Mouse (Mus musculus): ENCODE results near the gene Lrrc38. TPM values are rescaled to one million over a fixed set of nuclear protein-coding genes. Genes with fewer than 3 reads are reported as not detected.
A peak's percentile ranks its signal among the peaks of the same experiment; 100 is the strongest.
"Not testable (repeated sequence)": the region's sequence is repeated elsewhere in the genome, so short reads cannot be mapped to it uniquely, and the experiment has no call there.

The Lrrc38 gene
- total RNA-seq, 1 experiment from 2014 or later = not detected

DNA sequence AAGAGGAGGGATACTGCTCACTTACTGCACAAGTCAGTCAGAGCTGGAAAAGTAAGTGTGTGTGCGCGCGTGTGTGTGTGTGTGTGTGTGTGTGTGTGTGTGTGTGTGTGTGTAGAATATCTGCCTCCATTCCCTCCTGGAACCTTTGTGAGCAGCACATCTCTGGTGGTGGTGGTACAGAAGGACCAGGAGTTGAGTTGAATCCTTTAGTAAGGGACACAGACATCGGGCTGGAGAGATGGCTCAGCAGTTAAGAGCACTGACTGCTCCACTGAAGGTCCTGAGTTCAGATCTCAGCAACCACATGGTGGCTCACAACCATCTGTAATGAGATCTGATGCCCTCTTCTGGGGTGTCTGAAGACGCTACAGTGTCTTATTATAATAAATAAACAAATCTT, 4.1 kb upstream of the Lrrc38 start:
- not testable (repeated sequence) for ATAC-seq (replicated peaks; ENCODE audit: insufficient number of reproducible peaks, low FRiP score, low TSS enrichment, poor library complexity, severe bottlenecking)

- ATAC-seq (replicated peaks; ENCODE audit: insufficient number of reproducible peaks, low FRiP score, low TSS enrichment, poor library complexity, severe bottlenecking) = no peak
Observed at GRCm38 (mm10) chr4:143348678-143349077, 879 bp upstream of the Lrrc38 start.

DNA sequence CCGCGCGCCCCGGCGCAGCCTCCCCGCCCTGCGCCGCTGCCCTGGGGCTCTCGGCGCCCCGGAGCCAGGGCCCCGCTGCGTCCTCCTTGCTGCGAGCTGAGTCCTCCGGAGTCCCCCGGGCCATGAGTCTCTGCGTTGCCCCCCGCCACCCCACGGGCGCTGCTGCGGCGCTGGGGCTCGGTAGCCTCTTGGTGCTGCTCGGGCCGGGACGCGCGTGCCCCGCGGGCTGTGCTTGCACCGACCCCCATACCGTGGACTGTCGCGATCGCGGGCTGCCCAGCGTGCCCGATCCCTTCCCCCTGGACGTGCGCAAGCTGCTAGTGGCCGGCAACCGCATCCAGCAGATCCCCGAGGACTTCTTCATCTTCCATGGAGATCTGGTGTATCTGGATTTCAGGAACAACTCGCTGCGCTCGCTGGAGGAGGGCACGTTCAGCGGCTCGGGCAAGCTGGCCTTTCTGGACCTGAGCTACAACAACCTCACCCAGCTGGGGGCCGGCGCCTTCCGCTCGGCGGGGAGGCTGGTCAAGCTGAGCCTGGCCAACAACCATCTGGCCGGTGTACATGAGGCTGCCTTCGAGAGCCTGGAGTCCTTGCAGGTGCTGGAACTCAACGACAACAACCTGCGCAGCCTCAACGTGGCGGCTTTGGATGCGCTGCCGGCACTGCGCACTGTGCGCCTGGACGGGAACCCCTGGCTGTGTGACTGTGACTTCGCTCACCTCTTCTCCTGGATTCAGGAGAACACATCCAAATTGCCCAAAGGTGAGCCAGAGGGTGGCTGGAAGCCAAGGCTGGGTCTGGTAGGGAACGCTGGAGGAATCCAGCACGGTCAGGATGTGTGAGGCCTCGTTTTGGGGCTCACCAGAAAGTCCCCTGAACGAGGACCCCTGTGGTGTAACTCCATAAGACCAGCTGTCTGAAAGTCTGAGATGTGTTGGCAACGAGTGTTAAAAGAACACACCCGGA, 774 bp downstream of the Lrrc38 start:
- no peak for ATAC-seq (replicated peaks; ENCODE audit: insufficient number of reproducible peaks, low FRiP score, low TSS enrichment, poor library complexity, severe bottlenecking)

- no peak for ATAC-seq (replicated peaks; ENCODE audit: insufficient number of reproducible peaks, low FRiP score, low TSS enrichment, poor library complexity, severe bottlenecking)
Observed at GRCm38 (mm10) chr4:143352301-143352700, 2.7 kb downstream of the Lrrc38 start.

- ATAC-seq (replicated peaks; ENCODE audit: insufficient number of reproducible peaks, low FRiP score, low TSS enrichment, poor library complexity, severe bottlenecking) = no peak
Observed at GRCm38 (mm10) chr4:143361520-143361919, 12.0 kb downstream of the Lrrc38 start.

DNA sequence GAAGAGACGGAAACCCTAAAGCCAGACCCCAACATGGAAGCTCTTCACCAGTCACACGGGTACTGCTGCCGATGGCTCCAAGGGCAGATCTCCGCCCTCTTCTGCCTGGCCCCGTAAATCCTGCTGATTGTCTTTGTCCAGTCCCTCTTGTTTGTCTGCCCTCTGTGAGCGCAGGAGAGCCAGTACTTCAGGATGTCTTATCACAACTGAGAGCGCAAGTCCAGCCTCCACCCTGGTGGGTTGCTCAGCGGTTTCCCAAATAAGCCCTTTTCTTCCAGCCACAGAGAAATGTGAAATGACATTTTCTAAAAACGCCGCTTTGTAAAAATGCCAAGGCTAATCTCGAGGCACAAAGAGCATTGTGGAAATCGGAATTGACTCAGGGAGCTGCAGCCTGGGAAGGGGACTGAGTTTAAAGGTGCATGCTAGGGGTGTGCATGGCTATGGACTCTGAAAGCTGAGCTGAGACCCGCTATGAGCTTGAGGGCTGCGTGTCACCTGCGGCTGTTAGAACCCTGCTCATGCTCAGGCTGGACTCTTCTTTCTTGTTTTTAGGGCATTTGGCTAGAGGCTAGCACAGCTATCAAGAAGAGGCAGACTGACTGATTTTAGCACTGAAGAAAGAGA, 17.0 kb downstream of the Lrrc38 start:
- no peak for ATAC-seq (replicated peaks; ENCODE audit: insufficient number of reproducible peaks, low FRiP score, low TSS enrichment, poor library complexity, severe bottlenecking)

GRCm38 (mm10) chr4:143379480-143379879, 29.9 kb downstream of the Lrrc38 start:
- no peak for ATAC-seq (replicated peaks; ENCODE audit: insufficient number of reproducible peaks, low FRiP score, low TSS enrichment, poor library complexity, severe bottlenecking)

DNA sequence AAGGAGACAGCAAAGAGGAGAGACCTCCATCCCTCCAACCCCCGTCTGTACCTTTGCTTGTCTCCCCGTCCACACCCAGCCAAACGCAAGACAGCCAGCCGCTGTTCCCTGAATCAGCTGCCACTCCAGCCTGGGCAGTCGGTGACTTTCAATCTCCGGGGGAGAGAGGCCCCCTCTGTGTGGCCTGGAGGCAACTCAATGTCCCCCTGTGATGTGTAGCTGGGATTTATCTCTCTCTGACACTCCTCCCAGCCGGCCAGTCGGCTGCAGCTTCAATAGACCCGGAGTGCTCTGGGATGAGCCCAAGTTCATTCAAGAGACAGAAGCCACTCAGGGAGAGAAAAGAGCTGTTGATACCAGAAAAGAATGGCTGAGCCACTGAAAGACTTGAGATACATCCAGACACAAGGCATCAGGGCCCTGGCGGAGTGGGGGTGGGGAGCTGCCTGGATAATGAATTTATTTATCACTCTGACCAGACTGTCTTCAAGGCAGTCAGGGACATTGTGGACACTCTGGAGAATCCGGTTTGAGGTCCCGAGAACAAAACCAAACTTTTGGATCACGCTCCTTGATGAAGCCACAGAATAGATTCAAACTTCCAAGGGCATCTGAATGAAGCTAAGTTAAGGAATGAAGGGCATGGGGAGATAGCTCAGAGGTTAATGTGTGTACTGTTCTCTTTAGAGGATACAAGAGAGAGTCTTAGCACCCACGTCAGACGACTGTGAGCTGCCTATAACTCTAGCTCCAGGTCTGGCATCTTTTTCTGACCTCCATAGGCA, 30.6 kb downstream of the Lrrc38 start:
- no peak for ATAC-seq (replicated peaks; ENCODE audit: insufficient number of reproducible peaks, low FRiP score, low TSS enrichment, poor library complexity, severe bottlenecking)

DNA sequence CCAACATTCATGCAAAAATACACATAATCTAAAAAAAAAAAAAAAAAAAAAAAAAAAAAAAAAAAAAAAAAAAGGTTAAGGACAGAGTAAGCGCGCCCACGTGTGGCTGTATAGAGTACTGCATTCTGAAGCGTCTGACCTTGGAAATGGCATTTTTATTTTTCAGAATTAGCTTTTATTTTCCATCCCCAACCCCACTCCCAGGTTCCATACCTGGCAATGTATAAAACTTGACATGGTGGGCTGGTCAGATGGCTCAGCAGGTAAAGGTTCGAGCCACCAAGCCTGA, 31.1 kb downstream of the Lrrc38 start:
- ATAC-seq (replicated peaks; ENCODE audit: insufficient number of reproducible peaks, low FRiP score, low TSS enrichment, poor library complexity, severe bottlenecking) = no peak

DNA sequence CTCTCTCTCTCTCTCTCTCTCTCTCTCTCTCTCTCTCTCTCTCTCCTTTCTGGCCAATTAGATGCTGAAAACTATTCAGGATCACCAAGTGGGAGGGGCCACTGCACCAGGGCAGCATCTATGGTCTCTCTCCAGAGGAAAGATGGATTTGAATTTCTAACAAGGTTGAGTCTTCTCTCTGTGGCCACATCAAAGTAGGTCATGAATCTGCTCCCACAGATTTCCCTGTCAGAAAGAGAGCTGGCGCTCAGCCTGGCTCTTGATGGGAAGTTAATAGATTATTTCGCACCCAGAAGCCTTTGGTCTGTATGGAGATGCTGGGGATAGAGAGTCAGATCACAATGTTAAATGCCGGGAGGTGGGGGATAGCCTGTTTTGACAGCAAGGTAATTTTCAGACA, 32.6 kb downstream of the Lrrc38 start:
- ATAC-seq (replicated peaks; ENCODE audit: insufficient number of reproducible peaks, low FRiP score, low TSS enrichment, poor library complexity, severe bottlenecking) = no peak

- ATAC-seq (replicated peaks; ENCODE audit: insufficient number of reproducible peaks, low FRiP score, low TSS enrichment, poor library complexity, severe bottlenecking) = no peak
Observed at GRCm38 (mm10) chr4:143383646-143384045, 34.1 kb downstream of the Lrrc38 start.

DNA sequence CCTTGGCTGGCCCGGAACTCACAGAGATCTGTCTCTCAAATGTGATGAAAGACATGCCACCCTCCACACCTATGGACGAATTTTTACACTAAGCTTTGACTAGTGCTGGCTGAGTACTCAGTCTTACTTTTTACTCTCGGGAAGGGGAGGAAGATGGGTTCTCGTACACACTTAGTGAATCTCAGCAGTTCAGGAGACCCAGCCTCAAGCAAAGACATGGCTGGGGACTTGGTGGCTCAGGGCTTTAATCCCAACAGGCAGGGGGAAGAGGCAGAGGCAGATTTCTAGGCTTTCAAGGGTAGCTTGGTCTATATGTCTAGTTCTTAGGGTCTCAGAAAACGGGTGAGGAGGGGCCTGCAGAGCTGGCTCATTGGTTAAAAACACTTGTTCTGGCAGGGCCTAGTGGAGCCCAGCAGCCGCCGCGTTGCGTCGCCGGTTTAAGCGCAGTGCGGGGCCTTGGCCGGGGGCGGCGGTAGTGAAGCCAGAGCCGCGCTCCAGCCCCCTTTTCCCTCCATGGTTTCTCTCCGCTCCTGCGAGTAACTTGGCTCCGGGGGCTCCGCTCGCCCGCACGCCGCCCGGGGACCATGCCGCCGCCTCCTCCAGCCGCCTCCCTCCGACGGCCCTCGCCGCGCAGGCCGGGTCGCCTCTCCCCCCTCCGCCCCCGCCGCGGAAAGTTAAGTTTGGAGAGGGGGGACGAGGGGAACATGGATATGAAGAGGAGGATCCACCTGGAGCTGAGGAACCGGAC, 39.6 kb downstream of the Lrrc38 start:
- ATAC-seq (replicated peaks; ENCODE audit: insufficient number of reproducible peaks, low FRiP score, low TSS enrichment, poor library complexity, severe bottlenecking) = no peak

DNA sequence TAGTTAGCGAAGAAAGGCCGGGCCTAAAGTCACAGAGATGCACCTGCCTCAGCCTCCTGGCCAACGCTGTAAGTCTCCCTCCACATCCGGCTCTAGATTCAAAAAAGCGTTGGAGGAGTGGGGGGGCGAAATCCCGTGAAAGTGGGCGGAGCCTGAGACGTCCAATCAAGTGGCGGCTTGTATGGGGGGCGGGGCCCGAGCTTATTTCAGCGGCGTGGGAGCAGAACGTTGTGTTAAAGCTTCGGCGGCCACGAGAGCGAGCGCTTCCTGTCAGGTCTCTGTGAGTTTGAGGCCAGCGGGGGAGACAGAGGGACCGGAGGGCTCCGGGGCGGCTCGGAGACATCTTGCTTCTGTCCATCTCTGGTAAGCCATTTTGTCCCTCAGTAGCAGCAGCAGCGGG, 44.6 kb downstream of the Lrrc38 start, which contains the start of gene Pramel1:
TSS of gene Pramel1 (plus strand) at position 248 of the 400 bp plus-strand sequence.
- ATAC-seq (replicated peaks; ENCODE audit: insufficient number of reproducible peaks, low FRiP score, low TSS enrichment, poor library complexity, severe bottlenecking) = no peak

DNA sequence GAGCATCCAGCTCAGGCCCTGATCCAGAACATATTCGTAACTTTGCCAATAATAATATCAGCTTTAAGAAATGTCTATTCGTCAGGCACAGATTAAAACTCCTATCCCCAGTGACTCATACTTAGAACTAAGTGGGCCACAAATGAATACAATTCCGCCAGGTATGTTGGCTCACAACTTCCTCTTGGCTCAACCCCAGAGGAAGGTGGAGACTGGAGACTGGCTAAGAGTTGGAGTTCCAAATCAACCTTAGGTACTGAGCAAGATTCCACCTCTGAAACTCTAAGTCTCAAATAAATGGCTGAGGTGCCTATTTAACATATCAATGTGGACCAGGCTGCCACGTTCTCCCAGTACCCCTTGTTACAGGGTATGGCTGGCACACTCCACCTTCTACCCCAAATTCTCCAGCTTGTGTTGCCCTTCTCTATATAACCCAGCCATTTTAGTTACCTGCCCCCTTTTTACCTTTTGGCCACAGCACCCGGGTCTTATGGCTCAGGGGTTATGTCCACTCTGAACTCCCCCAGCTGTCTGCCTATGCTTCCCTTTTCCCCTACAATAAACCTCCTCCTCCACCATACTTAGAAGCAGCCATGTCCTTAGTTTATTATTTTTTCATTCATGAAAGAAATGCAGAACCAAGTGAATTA, 62.1 kb downstream of the Lrrc38 start:
- ATAC-seq (replicated peaks; ENCODE audit: insufficient number of reproducible peaks, low FRiP score, low TSS enrichment, poor library complexity, severe bottlenecking) = no peak

DNA sequence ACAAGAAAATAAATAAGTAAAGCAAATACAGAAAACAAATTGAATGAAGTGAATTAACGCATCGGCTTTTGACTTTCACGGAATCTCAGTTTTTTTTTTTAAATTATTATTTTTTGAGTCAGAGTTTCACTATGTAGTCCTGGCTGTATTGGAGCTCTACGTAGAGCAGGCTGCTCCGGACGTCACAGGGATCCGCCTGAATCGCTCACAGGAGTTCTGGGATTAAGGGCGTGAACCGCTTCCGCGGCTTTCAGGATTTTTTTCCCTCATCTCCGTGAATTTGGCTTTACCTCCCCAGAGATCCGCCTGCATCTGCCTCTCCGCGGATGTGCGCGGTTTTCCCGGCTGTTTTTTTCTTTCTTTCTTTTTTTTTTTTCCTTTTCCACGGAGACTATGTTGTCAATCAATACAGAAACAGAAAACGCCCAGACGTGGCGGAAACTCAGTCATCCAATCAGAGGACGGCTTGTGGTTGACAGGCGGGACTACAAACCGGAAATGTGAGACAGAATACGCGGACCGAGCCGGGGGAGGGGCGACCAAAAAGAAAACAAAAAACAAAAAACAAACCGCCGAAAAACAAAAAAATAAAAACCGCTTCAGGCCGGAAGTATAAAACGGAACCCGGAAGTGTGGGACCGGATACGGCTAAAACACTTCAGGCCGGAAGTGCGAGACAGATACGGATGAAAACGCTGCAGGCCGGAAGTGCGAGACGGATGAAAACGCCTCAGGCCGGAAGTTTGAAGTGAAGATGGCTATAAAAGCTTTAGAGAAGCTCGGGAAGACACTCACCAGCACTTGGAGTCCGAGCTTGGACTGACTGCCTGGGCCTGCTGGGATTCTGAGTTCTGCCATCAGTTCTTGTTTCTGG, 62.9 kb downstream of the Lrrc38 start, which contains the start of gene Pramef8:
TSS of gene Pramef8 (plus strand) at position 208 of the 874 bp plus-strand sequence.
- ATAC-seq (replicated peaks; ENCODE audit: insufficient number of reproducible peaks, low FRiP score, low TSS enrichment, poor library complexity, severe bottlenecking) = peak; percentile 83

GRCm38 (mm10) chr4:143413621-143414020, 64.1 kb downstream of the Lrrc38 start:
- ATAC-seq (replicated peaks; ENCODE audit: insufficient number of reproducible peaks, low FRiP score, low TSS enrichment, poor library complexity, severe bottlenecking) = no peak

- ATAC-seq (replicated peaks; ENCODE audit: insufficient number of reproducible peaks, low FRiP score, low TSS enrichment, poor library complexity, severe bottlenecking) = no peak
Observed at GRCm38 (mm10) chr4:143414121-143414520, 64.6 kb downstream of the Lrrc38 start.
